Comparison of ENCODE assay signal across 25 mouse cellular contexts in genomic region chr16:57525476-57525875, GRCm38 (mm10).
DNase-seq lines count a peak whose midpoint lies in the region; ATAC-seq and TF ChIP-seq lines count a peak whose summit lies in the region.
"Had no signal": no experiment of that assay in that cellular context is flagged by ENCODE, and none has a peak within 500 bp of the region (broad histone marks: within the 10 kb centered on the region; RNA-seq: fewer than 3 reads in every experiment).

No protein-coding gene starts in this region.

- no peaks in the 10 kb centered on the region for H3K9me3 ChIP-seq in hindbrain, embryonic 11.5 days (ENCODE audit: control insufficient read depth, low read length)
- H3K9me3 ChIP-seq in hindbrain, embryonic 13.5 days: no peaks in the 10 kb centered on the region
- H3K9me3 ChIP-seq in stomach, embryonic 16.5 days (replicated peaks; ENCODE audit: control insufficient read depth, low read length): no peaks in the 10 kb centered on the region
- H3K9me3 ChIP-seq: embryonic facial prominence, embryonic 15.5 days; forebrain, embryonic 15.5 days; heart, embryonic 10.5 days; heart, embryonic 15.5 days; hindbrain, embryonic 10.5 days; intestine, embryonic 15.5 days had no signal

- peaks cover 5% of the 10 kb centered on the region for H3K79me2 ChIP-seq in C2C12 (ENCODE audit: control insufficient read depth, insufficient read depth)

- 58% methylated on average over 4 of the region's 4 CpGs for WGBS in hindbrain, embryonic 11.5 days
- 51% methylated on average over 4 of the region's 4 CpGs for WGBS in hindbrain, embryonic 13.5 days
- WGBS in stomach, embryonic 16.5 days: 65% methylated on average over 4 of the region's 4 CpGs

- no peak overlapping the region for H3ac ChIP-seq in C2C12 (ENCODE audit: control insufficient read depth, insufficient read length, low read depth)

- TF ChIP-seq CTCF in C2C12 (IDR thresholded peaks at IDR 0.05; ENCODE audit: control insufficient read depth, insufficient read depth, insufficient read length): no peak

- H3K9ac ChIP-seq in hindbrain, embryonic 11.5 days (ENCODE audit: low read depth, low read length): no peak overlapping the region
- H3K9ac ChIP-seq in hindbrain, embryonic 13.5 days: no peak overlapping the region
- H3K9ac ChIP-seq in stomach, embryonic 16.5 days (ENCODE audit: low read length): no peak overlapping the region
- H3K9ac ChIP-seq: embryonic facial prominence, embryonic 15.5 days; forebrain, embryonic 15.5 days; heart, embryonic 15.5 days; intestine, embryonic 15.5 days had no signal

- no peaks in the 10 kb centered on the region for H3K36me3 ChIP-seq in hindbrain, embryonic 11.5 days (ENCODE audit: control insufficient read depth, insufficient read depth, low read length)
- H3K36me3 ChIP-seq in hindbrain, embryonic 13.5 days: no peaks in the 10 kb centered on the region
- H3K36me3 ChIP-seq in C2C12 (ENCODE audit: control insufficient read depth, insufficient read depth): no peaks in the 10 kb centered on the region
- no peaks in the 10 kb centered on the region for H3K36me3 ChIP-seq in stomach, embryonic 16.5 days (ENCODE audit: control insufficient read depth, insufficient read depth, low read length)
- H3K36me3 ChIP-seq: embryonic facial prominence, embryonic 15.5 days; forebrain, embryonic 15.5 days; heart, embryonic 10.5 days; heart, embryonic 15.5 days; hindbrain, embryonic 10.5 days; intestine, embryonic 15.5 days had no signal

- DNase-seq in hindbrain, embryonic 11.5 days (ENCODE audit: low spot score): no peak
- DNase-seq in adipocyte (ENCODE audit: low spot score): peak; percentile 39
- DNase-seq in cerebellum, postnatal 4 days (ENCODE audit: low spot score in 2 of 2): no peak
- DNase-seq in kidney, postnatal 4 days: no peak
- DNase-seq: adrenal gland, adult 2 months; adrenal gland, postnatal 25 days; B cell, adult 2 months; cerebellum, adult 18-20 months; cerebellum, adult 9-11 months; cerebellum, postnatal 36 days; embryo, embryonic 11 days; gastrocnemius, postnatal 14 days; kidney, adult 2 months had no signal

- ATAC-seq in hindbrain, embryonic 11.5 days (ENCODE audit: low FRiP score): 0 out of 2 replicates have a peak, but pooled peaks have one; percentile 25
- ATAC-seq in hindbrain, embryonic 13.5 days (ENCODE audit: low FRiP score): no peak
- ATAC-seq in stomach, embryonic 16.5 days (ENCODE audit: insufficient read depth, low FRiP score): no peak
- ATAC-seq: activated CD4-positive, CD25-positive, alpha-beta regulatory T cell, adult 4 months; forebrain, embryonic 15.5 days; hindbrain, embryonic 16.5 days; Patski had no signal

- no peaks in the 10 kb centered on the region for H3K79me3 ChIP-seq in C2C12 (ENCODE audit: low read depth)

- no peaks in the 10 kb centered on the region for H3K27me3 ChIP-seq in hindbrain, embryonic 11.5 days (ENCODE audit: control insufficient read depth, insufficient read depth, low read length)
- H3K27me3 ChIP-seq in hindbrain, embryonic 13.5 days: no peaks in the 10 kb centered on the region
- H3K27me3 ChIP-seq in C2C12 (ENCODE audit: control insufficient read depth, insufficient read depth, insufficient read length): no peaks in the 10 kb centered on the region
- no peaks in the 10 kb centered on the region for H3K27me3 ChIP-seq in stomach, embryonic 16.5 days (ENCODE audit: control insufficient read depth, insufficient read depth, low read length)
- H3K27me3 ChIP-seq: embryonic facial prominence, embryonic 15.5 days; forebrain, embryonic 15.5 days; heart, embryonic 15.5 days; intestine, embryonic 15.5 days; Patski had no signal

- H3K4me3 ChIP-seq in hindbrain, embryonic 11.5 days (ENCODE audit: low read depth, low read length): no peak overlapping the region
- no peak overlapping the region for H3K4me3 ChIP-seq in hindbrain, embryonic 13.5 days
- H3K4me3 ChIP-seq in C2C12 (ENCODE audit: insufficient read depth, poor library complexity, severe bottlenecking): no peak overlapping the region
- no peak overlapping the region for H3K4me3 ChIP-seq in stomach, embryonic 16.5 days (replicated peaks; ENCODE audit: low read length)
- H3K4me3 ChIP-seq: embryonic facial prominence, embryonic 15.5 days; forebrain, embryonic 15.5 days; heart, embryonic 10.5 days; heart, embryonic 15.5 days; hindbrain, embryonic 10.5 days; intestine, embryonic 15.5 days had no signal

- H3K27ac ChIP-seq in hindbrain, embryonic 11.5 days (ENCODE audit: low read depth, low read length): no peak overlapping the region
- H3K27ac ChIP-seq in hindbrain, embryonic 13.5 days: no peak overlapping the region
- peak overlapping the region; percentile 66 for H3K27ac ChIP-seq in stomach, embryonic 16.5 days (ENCODE audit: low read length)
- H3K27ac ChIP-seq: embryonic facial prominence, embryonic 15.5 days; forebrain, embryonic 15.5 days; heart, embryonic 15.5 days; hindbrain, embryonic 10.5 days; intestine, embryonic 15.5 days had no signal

- 0 out of 2 replicates have a peak, but pooled peaks cover 2% of the 10 kb centered on the region for H3K4me1 ChIP-seq in hindbrain, embryonic 11.5 days (replicated peaks; ENCODE audit: control insufficient read depth, insufficient read depth, low read length)
- H3K4me1 ChIP-seq in hindbrain, embryonic 13.5 days (replicated peaks): peaks cover 4% of the 10 kb centered on the region; the same call in 1 of the 2 replicates
- H3K4me1 ChIP-seq in stomach, embryonic 16.5 days (ENCODE audit: control insufficient read depth, insufficient read depth, low read length): peaks cover 18% of the 10 kb centered on the region; the same call in 1 of the 2 replicates
- H3K4me1 ChIP-seq: forebrain, embryonic 15.5 days; intestine, embryonic 15.5 days had no signal

- no peak overlapping the region for H3K4me2 ChIP-seq in hindbrain, embryonic 11.5 days (replicated peaks; ENCODE audit: low read depth, low read length)
- H3K4me2 ChIP-seq in hindbrain, embryonic 13.5 days: no peak overlapping the region
- no peak overlapping the region for H3K4me2 ChIP-seq in stomach, embryonic 16.5 days (ENCODE audit: low read depth, low read length)
- H3K4me2 ChIP-seq: embryonic facial prominence, embryonic 15.5 days; forebrain, embryonic 15.5 days; heart, embryonic 15.5 days; intestine, embryonic 15.5 days had no signal

TF ChIP-seq in C2C12, 6 proteins besides CTCF, POLR2A, EP300 and RAD21:
- TF ChIP-seq MAX (IDR thresholded peaks at IDR 0.05) (no peak), MYOD1 (IDR thresholded peaks at IDR 0.05; ENCODE audit: control insufficient read depth, insufficient read length, low read depth) (peak; percentile 13)
